Mouse (Mus musculus): ENCODE data around the gene Tuba3b. TPM values are rescaled to one million over a fixed set of nuclear protein-coding genes. Genes with fewer than 3 reads are reported as not detected.

Tuba3b gene
- not detected in 2 replicates for polyA plus RNA-seq (2014; fragmentation: Nextera tagmentation; extraction: Ambion mirVana)

DNA sequence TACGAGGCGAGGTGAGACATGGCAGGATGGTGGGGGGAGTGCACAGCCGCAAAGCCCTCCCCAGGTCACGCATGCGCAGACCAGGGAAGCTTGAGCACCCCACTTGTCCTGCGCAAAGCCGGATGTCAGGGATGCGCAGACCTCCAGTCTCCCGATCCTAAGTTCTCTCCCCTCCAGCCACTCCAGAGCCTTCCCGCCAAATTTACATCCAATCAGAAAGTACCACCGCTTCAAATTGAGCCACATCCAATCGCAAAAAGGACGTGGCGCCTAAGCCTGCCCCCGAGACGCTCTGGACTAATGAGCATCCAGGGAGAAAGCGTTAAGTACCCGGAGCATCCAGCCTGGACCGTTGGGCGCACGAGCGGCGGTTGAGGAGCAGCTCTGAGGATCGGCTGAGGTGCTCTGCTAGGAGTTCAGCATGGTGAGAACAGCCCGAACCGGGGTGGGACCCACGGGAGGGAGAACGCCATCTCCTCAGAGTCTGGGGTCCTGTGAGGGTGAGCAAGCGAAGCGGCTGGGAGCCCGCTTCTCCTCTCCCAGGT, at the start of gene Tuba3b:
Gene Tuba3b, plus strand, starts transcription at position 92 of the 545 bp plus-strand sequence.
- Histone ChIP-seq H3K4me3 (ENCODE audit: low read depth, low read length) (no peak within 1 kb of the TSS), H3K9me3 (ENCODE audit: control insufficient read depth, low read length) (no peaks in the 10 kb centered on the region), H3K27me3 (ENCODE audit: control insufficient read depth, insufficient read depth, low read length) (no peaks in the 10 kb centered on the region), H3K27ac (ENCODE audit: low read depth, low read length) (no peak within 1 kb of the TSS), H3K36me3 (ENCODE audit: control insufficient read depth, insufficient read depth, low read length) (no peaks in the 10 kb centered on the region), H3K9ac (replicated peaks; ENCODE audit: low read depth, low read length) (no peak within 1 kb of the TSS), H3K4me2 (ENCODE audit: low read depth, low read length) (no peak within 1 kb of the TSS), H3K4me1 (ENCODE audit: control insufficient read depth, insufficient read depth, low read length) (no peaks in the 10 kb centered on the region)
- WGBS: 98% methylated on average over 31 of the region's 31 CpGs
- no peak for ATAC-seq (ENCODE audit: low read depth)

DNA sequence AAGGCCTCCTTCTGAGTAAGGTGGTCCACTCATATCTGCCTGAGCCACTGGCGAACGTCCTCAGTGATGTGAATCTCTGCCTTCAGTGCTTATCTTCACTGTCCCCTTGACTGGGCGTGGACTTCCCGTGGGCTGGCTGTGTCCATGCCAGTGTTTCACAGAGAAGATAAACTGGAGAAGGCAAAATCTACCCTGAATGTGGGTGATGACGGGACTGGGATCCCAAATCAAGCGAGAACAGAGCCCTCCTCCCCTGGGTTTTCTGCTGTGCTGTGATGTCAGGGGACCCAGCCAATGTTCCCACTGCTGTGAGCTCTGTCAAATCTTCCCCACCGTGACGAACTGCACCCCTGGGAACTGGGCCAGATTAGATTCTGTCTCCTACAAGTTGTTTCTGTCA, 48.3 kb upstream of the Tuba3b start:
- Histone ChIP-seq H3K9ac (replicated peaks; ENCODE audit: low read depth, low read length) (no peak overlapping the region), H3K27ac (ENCODE audit: low read depth, low read length) (no peak overlapping the region), H3K9me3 (ENCODE audit: control insufficient read depth, low read length) (no peaks in the 10 kb centered on the region), H3K4me1 (ENCODE audit: control insufficient read depth, insufficient read depth, low read length) (no peaks in the 10 kb centered on the region), H3K27me3 (ENCODE audit: control insufficient read depth, insufficient read depth, low read length) (no peaks in the 10 kb centered on the region), H3K36me3 (ENCODE audit: control insufficient read depth, insufficient read depth, low read length) (no peaks in the 10 kb centered on the region), H3K4me3 (ENCODE audit: low read depth, low read length) (no peak overlapping the region), H3K4me2 (ENCODE audit: low read depth, low read length) (no peak overlapping the region)
- no peak for ATAC-seq (ENCODE audit: low read depth)
- 77% methylated on average over 8 of the region's 8 CpGs for whole genome bisulfite sequencing

GRCm38 (mm10) chr6:145567832-145568231, 47.7 kb upstream of the Tuba3b start:
- Histone ChIP-seq H3K27ac (ENCODE audit: low read depth, low read length) (no peak overlapping the region), H3K36me3 (ENCODE audit: control insufficient read depth, insufficient read depth, low read length) (no peaks in the 10 kb centered on the region), H3K27me3 (ENCODE audit: control insufficient read depth, insufficient read depth, low read length) (no peaks in the 10 kb centered on the region), H3K9me3 (ENCODE audit: control insufficient read depth, low read length) (no peaks in the 10 kb centered on the region), H3K4me2 (ENCODE audit: low read depth, low read length) (no peak overlapping the region), H3K4me3 (ENCODE audit: low read depth, low read length) (no peak overlapping the region), H3K9ac (replicated peaks; ENCODE audit: low read depth, low read length) (no peak overlapping the region), H3K4me1 (ENCODE audit: control insufficient read depth, insufficient read depth, low read length) (no peaks in the 10 kb centered on the region)
- no peak for ATAC-seq (ENCODE audit: low read depth)
- 87% methylated on average over 3 of the region's 3 CpGs for WGBS

GRCm38 (mm10) chr6:145568701-145569100, 46.9 kb upstream of the Tuba3b start:
- Histone ChIP-seq H3K27me3 (ENCODE audit: control insufficient read depth, insufficient read depth, low read length) (no peaks in the 10 kb centered on the region), H3K36me3 (ENCODE audit: control insufficient read depth, insufficient read depth, low read length) (no peaks in the 10 kb centered on the region), H3K4me2 (ENCODE audit: low read depth, low read length) (no peak overlapping the region), H3K27ac (ENCODE audit: low read depth, low read length) (no peak overlapping the region), H3K9ac (replicated peaks; ENCODE audit: low read depth, low read length) (no peak overlapping the region), H3K4me1 (ENCODE audit: control insufficient read depth, insufficient read depth, low read length) (no peaks in the 10 kb centered on the region), H3K4me3 (ENCODE audit: low read depth, low read length) (no peak overlapping the region), H3K9me3 (ENCODE audit: control insufficient read depth, low read length) (no peaks in the 10 kb centered on the region)
- 83% methylated on average over 3 of the region's 3 CpGs for WGBS
- ATAC-seq (ENCODE audit: low read depth): no peak

- H3K4me3 ChIP-seq (ENCODE audit: low read depth, low read length): no peak overlapping the region
- no peak overlapping the region for H3K4me2 ChIP-seq (ENCODE audit: low read depth, low read length)
- H3K9me3 ChIP-seq (ENCODE audit: control insufficient read depth, low read length): no peaks in the 10 kb centered on the region
- no peak overlapping the region for H3K27ac ChIP-seq (ENCODE audit: low read depth, low read length)
- 87% methylated on average over 6 of the region's 6 CpGs for WGBS
- no peak overlapping the region for H3K9ac ChIP-seq (replicated peaks; ENCODE audit: low read depth, low read length)
- no peaks in the 10 kb centered on the region for H3K27me3 ChIP-seq (ENCODE audit: control insufficient read depth, insufficient read depth, low read length)
- H3K4me1 ChIP-seq (ENCODE audit: control insufficient read depth, insufficient read depth, low read length): no peaks in the 10 kb centered on the region; the same call in 1 of the 2 replicates
- no peak for ATAC-seq (ENCODE audit: low read depth)
- H3K36me3 ChIP-seq (ENCODE audit: control insufficient read depth, insufficient read depth, low read length): no peaks in the 10 kb centered on the region
These were observed 42.1 kb upstream of the Tuba3b start for GRCm38 (mm10) chr6:145573250-145574013.

GRCm38 (mm10) chr6:145576762-145577161, 38.8 kb upstream of the Tuba3b start:
- no peak overlapping the region for H3K4me3 ChIP-seq (ENCODE audit: low read depth, low read length)
- no peak for ATAC-seq (ENCODE audit: low read depth)
- no peak overlapping the region for H3K4me2 ChIP-seq (ENCODE audit: low read depth, low read length)
- no peak overlapping the region for H3K9ac ChIP-seq (replicated peaks; ENCODE audit: low read depth, low read length)
- no peaks in the 10 kb centered on the region for H3K36me3 ChIP-seq (ENCODE audit: control insufficient read depth, insufficient read depth, low read length)
- H3K27me3 ChIP-seq (ENCODE audit: control insufficient read depth, insufficient read depth, low read length): no peaks in the 10 kb centered on the region
- peaks cover 5% of the 10 kb centered on the region; the same call in 1 of the 2 replicates for H3K4me1 ChIP-seq (ENCODE audit: control insufficient read depth, insufficient read depth, low read length)
- no peaks in the 10 kb centered on the region for H3K9me3 ChIP-seq (ENCODE audit: control insufficient read depth, low read length)
- 92% methylated on average over 4 of the region's 4 CpGs for WGBS
- H3K27ac ChIP-seq (ENCODE audit: low read depth, low read length): no peak overlapping the region

GRCm38 (mm10) chr6:145578457-145579185, 36.9 kb upstream of the Tuba3b start:
- no peak overlapping the region for H3K4me3 ChIP-seq (ENCODE audit: low read depth, low read length)
- peaks cover 5% of the 10 kb centered on the region; the same call in 1 of the 2 replicates for H3K4me1 ChIP-seq (ENCODE audit: control insufficient read depth, insufficient read depth, low read length)
- H3K9ac ChIP-seq (replicated peaks; ENCODE audit: low read depth, low read length): no peak overlapping the region
- 44% methylated on average over 10 of the region's 10 CpGs for WGBS
- no peaks in the 10 kb centered on the region for H3K36me3 ChIP-seq (ENCODE audit: control insufficient read depth, insufficient read depth, low read length)
- H3K27ac ChIP-seq (ENCODE audit: low read depth, low read length): no peak overlapping the region; the same call in 1 of the 2 replicates
- peak; percentile 38; the same call in 1 of the 2 replicates for ATAC-seq (ENCODE audit: low read depth)
- no peaks in the 10 kb centered on the region for H3K27me3 ChIP-seq (ENCODE audit: control insufficient read depth, insufficient read depth, low read length)
- H3K4me2 ChIP-seq (ENCODE audit: low read depth, low read length): no peak overlapping the region
- H3K9me3 ChIP-seq (ENCODE audit: control insufficient read depth, low read length): no peaks in the 10 kb centered on the region

DNA sequence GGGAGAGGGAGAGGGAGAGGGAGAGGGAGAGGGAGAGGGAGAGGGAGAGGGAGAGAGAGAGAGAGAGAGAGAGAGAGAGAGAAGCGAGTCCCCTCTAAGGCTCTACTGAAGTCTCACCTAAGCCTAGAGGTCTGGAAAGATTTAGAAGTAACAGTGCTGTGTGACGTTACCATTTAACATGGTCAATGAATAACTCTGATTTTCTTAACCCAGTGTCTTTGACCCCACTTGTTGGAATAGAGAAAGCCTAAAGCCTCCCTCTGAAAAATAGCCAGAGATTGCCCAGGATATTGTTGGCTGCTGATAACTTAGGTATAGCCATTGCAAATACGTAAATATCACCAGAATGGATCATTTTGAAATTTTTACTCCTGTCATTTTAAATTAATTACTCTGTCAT, 35.8 kb upstream of the Tuba3b start:
- no peaks in the 10 kb centered on the region for H3K27me3 ChIP-seq (ENCODE audit: control insufficient read depth, insufficient read depth, low read length)
- H3K27ac ChIP-seq (ENCODE audit: low read depth, low read length): no peak overlapping the region
- no peaks in the 10 kb centered on the region for H3K36me3 ChIP-seq (ENCODE audit: control insufficient read depth, insufficient read depth, low read length)
- H3K9me3 ChIP-seq (ENCODE audit: control insufficient read depth, low read length): no peaks in the 10 kb centered on the region
- no peak for ATAC-seq (ENCODE audit: low read depth)
- 85% methylated on average over 3 of the region's 3 CpGs for WGBS
- H3K9ac ChIP-seq (replicated peaks; ENCODE audit: low read depth, low read length): no peak overlapping the region
- H3K4me3 ChIP-seq (ENCODE audit: low read depth, low read length): no peak overlapping the region
- H3K4me2 ChIP-seq (ENCODE audit: low read depth, low read length): no peak overlapping the region
- H3K4me1 ChIP-seq (ENCODE audit: control insufficient read depth, insufficient read depth, low read length): peaks cover 5% of the 10 kb centered on the region; the same call in 1 of the 2 replicates
